Mouse (Mus musculus): ENCODE data around the gene Rnf17.

DNA sequence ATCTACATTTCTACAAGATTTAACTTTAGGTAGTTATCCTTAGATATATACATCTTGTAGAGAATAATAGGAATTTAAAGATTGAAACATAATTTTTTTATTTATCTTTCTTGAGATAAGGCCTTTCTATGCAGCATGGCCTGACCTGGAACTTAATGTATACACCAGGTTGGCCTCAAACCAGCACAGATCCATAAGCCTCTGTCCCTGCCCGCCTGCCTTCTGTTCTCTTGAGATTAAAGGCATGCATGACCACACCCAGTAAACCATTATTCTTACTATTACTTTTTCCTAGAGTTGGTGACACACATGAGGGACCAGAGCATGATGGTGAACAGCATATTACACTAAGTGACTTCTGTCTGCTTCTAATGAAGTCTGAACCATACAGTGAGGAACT lies 60.3 kb downstream of the Rnf17 start:
- no peak for TF ChIP-seq POLR2AphosphoS2 (IDR thresholded peaks at IDR 0.05; ENCODE audit: insufficient read length, low read depth)
- TF ChIP-seq POLR2A (IDR thresholded peaks at IDR 0.05; ENCODE audit: insufficient read length, low read depth): no peak
- TF ChIP-seq MYOG (IDR thresholded peaks at IDR 0.05; ENCODE audit: control insufficient read depth in 1 of 3, insufficient read depth in 1 of 3, insufficient read length in 2 of 3, low read depth in 2 of 3): no peak
- TF ChIP-seq USF1 (IDR thresholded peaks at IDR 0.05; ENCODE audit: low read depth): no peak
- TF ChIP-seq TCF3 (IDR thresholded peaks at IDR 0.05; ENCODE audit: insufficient read length, low read depth): no peak
- no peak for TF ChIP-seq TCF12 (IDR thresholded peaks at IDR 0.05; ENCODE audit: insufficient read depth, poor library complexity, severe bottlenecking)
- TF ChIP-seq E2F4 (IDR thresholded peaks at IDR 0.05; ENCODE audit: insufficient read depth): no peak
- no peak for TF ChIP-seq MAX (IDR thresholded peaks at IDR 0.05; ENCODE audit: low read depth)
- no peak for TF ChIP-seq CEBPB (IDR thresholded peaks at IDR 0.05; ENCODE audit: insufficient read depth, poor library complexity, severe bottlenecking)
- TF ChIP-seq MYOD1 (IDR thresholded peaks at IDR 0.05; ENCODE audit: control insufficient read depth in 1 of 3, insufficient read length in 2 of 3, low read depth in 2 of 3): no peak
